Mouse (Mus musculus): Measurements from ENCODE around the gene Hp1bp3. TPM values are rescaled to one million over a fixed set of nuclear protein-coding genes. Genes with fewer than 3 reads are reported as not detected.

The Hp1bp3 gene
- 169 and 208 TPM in 2 replicates for polyA plus RNA-seq (2012; rRNA removed)

GRCm38 (mm10) chr4:138216200-138216890 lies at the start of gene Hp1bp3:
TSS of gene Hp1bp3 (plus strand) at chr4:138216296.

GRCm38 (mm10) chr4:138250088-138250960 lies 34.2 kb downstream of the Hp1bp3 start, which contains the start of the genes Sh2d5 and Kif17:
TSS of gene Sh2d5 (plus strand) at chr4:138250403.
TSS of gene Kif17 (plus strand) at chr4:138250435.

Other genes with a start within 250 kb of the Hp1bp3 start
- 140 and 186 TPM in 2 replicates for gene Eif4g3, start 223.3 kb upstream of the Hp1bp3 start, polyA plus RNA-seq (2012; rRNA removed)
- 3.3 and 4.1 TPM in 2 replicates for gene Sh2d5, start 34.1 kb downstream of the Hp1bp3 start, polyA plus RNA-seq (2012; rRNA removed)
- 0.76 and 1.4 TPM in 2 replicates for gene Kif17, start 34.1 kb downstream of the Hp1bp3 start, polyA plus RNA-seq (2012; rRNA removed)
- gene Ddost, start 88.4 kb downstream of the Hp1bp3 start, polyA plus RNA-seq (2012; rRNA removed) = 158 and 167 TPM in 2 replicates
- gene Pink1, start 110.0 kb downstream of the Hp1bp3 start, polyA plus RNA-seq (2012; rRNA removed) = 30.7 and 35.9 TPM in 2 replicates
- gene Cda, start 151.7 kb downstream of the Hp1bp3 start, polyA plus RNA-seq (2012; rRNA removed) = 1.9 and 2.7 TPM in 2 replicates
- gene Fam43b, start 180.2 kb downstream of the Hp1bp3 start, polyA plus RNA-seq (2012; rRNA removed) = 0.04 and 0.16 TPM in 2 replicates
- gene Mul1, start 218.4 kb downstream of the Hp1bp3 start, polyA plus RNA-seq (2012; rRNA removed) = 15.1 and 15.4 TPM in 2 replicates
- gene Camk2n1, start 238.0 kb downstream of the Hp1bp3 start, polyA plus RNA-seq (2012; rRNA removed) = 14.0 and 18.2 TPM in 2 replicates

Data from central nervous system, embryonic 11.5 days (tissue).